19 mouse cellular contexts compared by ENCODE assay signal in the genomic region with DNA sequence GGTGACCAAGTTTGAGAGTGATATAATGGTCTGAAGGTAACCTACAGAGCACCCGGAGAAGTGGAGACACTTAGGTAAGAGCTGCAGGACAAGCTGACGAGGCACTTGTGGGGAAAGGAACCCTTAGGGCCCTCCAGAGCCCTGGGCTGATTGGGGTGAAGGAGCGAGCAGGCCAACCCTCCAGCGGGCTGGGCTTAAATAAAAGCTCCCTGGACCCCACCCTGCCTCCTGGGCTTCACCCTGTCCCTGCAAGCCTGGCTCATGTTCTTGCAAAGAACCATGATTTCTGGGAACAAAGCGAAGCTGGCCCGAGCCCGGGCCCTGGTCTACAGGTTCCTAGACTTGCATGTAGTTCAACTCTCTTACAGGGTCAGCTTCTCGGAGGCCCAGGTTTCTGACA. TPM values are rescaled to one million over a fixed set of nuclear protein-coding genes. Genes with fewer than 3 reads are reported as not detected.
DNase-seq lines count a peak whose midpoint lies in the region; ATAC-seq lines count a peak whose summit lies in the region.
"Had no signal": no experiment of that assay in that cellular context is flagged by ENCODE, and none has a peak within 500 bp of the region (broad histone marks: within the 10 kb centered on the region; RNA-seq: fewer than 3 reads in every experiment).

No protein-coding gene starts in this region.

- no peak for DNase-seq in heart, adult 9 months (ENCODE audit: low spot score in 2 of 2)
- DNase-seq in lung, postnatal 25 days (ENCODE audit: low spot score) = no peak
- DNase-seq in embryonic facial prominence, embryonic 14.5 days (ENCODE audit: low spot score) = no peak
- DNase-seq: adrenal gland, adult 8-10 months; B cell, adult 2 months; cerebellum, adult 11-12 months; cerebellum, postnatal 36 days; gastrocnemius, postnatal 10 days; left cerebral cortex, postnatal 4 days; thymus, adult 2 months had no signal

- no peak overlapping the region for H3K4me2 ChIP-seq in heart, embryonic 15.5 days
- H3K4me2 ChIP-seq in lung, embryonic 15.5 days = no peak overlapping the region
- no peak overlapping the region for H3K4me2 ChIP-seq in embryonic facial prominence, embryonic 14.5 days (ENCODE audit: low read depth, low read length)
- H3K4me2 ChIP-seq in stomach, embryonic 16.5 days (ENCODE audit: low read depth, low read length) = no peak overlapping the region
- H3K4me2 ChIP-seq: liver, embryonic 15.5 days had no signal

- no peaks in the 10 kb centered on the region for H3K27me3 ChIP-seq in heart, embryonic 15.5 days
- H3K27me3 ChIP-seq in lung, embryonic 15.5 days = no peaks in the 10 kb centered on the region
- no peaks in the 10 kb centered on the region for H3K27me3 ChIP-seq in embryonic facial prominence, embryonic 14.5 days (replicated peaks; ENCODE audit: control insufficient read depth, insufficient read depth, low read length)
- no peaks in the 10 kb centered on the region for H3K27me3 ChIP-seq in stomach, embryonic 16.5 days (ENCODE audit: control insufficient read depth, insufficient read depth, low read length)
- H3K27me3 ChIP-seq: liver, embryonic 15.5 days had no signal

- H3K36me3 ChIP-seq in heart, embryonic 15.5 days = no peaks in the 10 kb centered on the region
- no peaks in the 10 kb centered on the region for H3K36me3 ChIP-seq in lung, embryonic 15.5 days
- H3K36me3 ChIP-seq in embryonic facial prominence, embryonic 14.5 days (ENCODE audit: control insufficient read depth, insufficient read depth, low read length) = no peaks in the 10 kb centered on the region
- no peaks in the 10 kb centered on the region for H3K36me3 ChIP-seq in stomach, embryonic 16.5 days (ENCODE audit: control insufficient read depth, insufficient read depth, low read length)
- H3K36me3 ChIP-seq: heart, embryonic 10.5 days; liver, embryonic 15.5 days had no signal

- no peak overlapping the region for H3K9ac ChIP-seq in heart, embryonic 15.5 days
- H3K9ac ChIP-seq in lung, embryonic 15.5 days = no peak overlapping the region
- no peak overlapping the region for H3K9ac ChIP-seq in embryonic facial prominence, embryonic 14.5 days (ENCODE audit: low read depth, low read length)
- H3K9ac ChIP-seq in stomach, embryonic 16.5 days (ENCODE audit: low read length) = peak overlapping the region; percentile 44
- H3K9ac ChIP-seq: liver, embryonic 15.5 days had no signal

- H3K9me3 ChIP-seq in heart, embryonic 15.5 days (replicated peaks) = no peaks in the 10 kb centered on the region
- H3K9me3 ChIP-seq in lung, embryonic 15.5 days = no peaks in the 10 kb centered on the region
- no peaks in the 10 kb centered on the region for H3K9me3 ChIP-seq in embryonic facial prominence, embryonic 14.5 days (ENCODE audit: control insufficient read depth, low read length)
- H3K9me3 ChIP-seq in stomach, embryonic 16.5 days (replicated peaks; ENCODE audit: control insufficient read depth, low read length) = no peaks in the 10 kb centered on the region
- H3K9me3 ChIP-seq: heart, embryonic 10.5 days; liver, embryonic 15.5 days had no signal

- no peak for ATAC-seq in heart, embryonic 15.5 days (replicated peaks; ENCODE audit: insufficient number of reproducible peaks, insufficient read depth, low FRiP score, low read depth)
- ATAC-seq in lung, embryonic 15.5 days (ENCODE audit: borderline replicate concordance, extremely low read depth, low FRiP score, low TSS enrichment) = no peak
- no peak for ATAC-seq in embryonic facial prominence, embryonic 14.5 days (ENCODE audit: low read depth)
- no peak for ATAC-seq in stomach, embryonic 16.5 days (ENCODE audit: insufficient read depth, low FRiP score)
- ATAC-seq in erythroid progenitor cell, adult 5-6 weeks (replicated peaks; ENCODE audit: low FRiP score, poor library complexity, severe bottlenecking) = no peak

- H3K4me3 ChIP-seq in heart, embryonic 15.5 days = no peak overlapping the region
- H3K4me3 ChIP-seq in lung, embryonic 15.5 days = no peak overlapping the region
- H3K4me3 ChIP-seq in embryonic facial prominence, embryonic 14.5 days (ENCODE audit: low read depth, low read length) = no peak overlapping the region
- H3K4me3 ChIP-seq in stomach, embryonic 16.5 days (replicated peaks; ENCODE audit: low read length) = no peak overlapping the region
- H3K4me3 ChIP-seq: heart, embryonic 10.5 days; liver, embryonic 15.5 days had no signal

- peak overlapping the region; percentile 3; the same call in 1 of the 2 replicates for H3K27ac ChIP-seq in heart, embryonic 15.5 days
- H3K27ac ChIP-seq in lung, embryonic 15.5 days = peak overlapping the region; percentile 77
- peak overlapping the region; percentile 18; the same call in 1 of the 2 replicates for H3K27ac ChIP-seq in embryonic facial prominence, embryonic 14.5 days (replicated peaks; ENCODE audit: low read depth, low read length)
- peak overlapping the region; percentile 92 for H3K27ac ChIP-seq in stomach, embryonic 16.5 days (ENCODE audit: low read length)
- H3K27ac ChIP-seq: liver, embryonic 15.5 days had no signal

- H3K4me1 ChIP-seq in heart, embryonic 15.5 days (replicated peaks) = peaks cover 37% of the 10 kb centered on the region
- peaks cover 67% of the 10 kb centered on the region for H3K4me1 ChIP-seq in lung, embryonic 15.5 days
- H3K4me1 ChIP-seq in embryonic facial prominence, embryonic 14.5 days (ENCODE audit: control insufficient read depth, insufficient read depth, low read length) = peaks cover 37% of the 10 kb centered on the region
- H3K4me1 ChIP-seq in stomach, embryonic 16.5 days (ENCODE audit: control insufficient read depth, insufficient read depth, low read length) = peaks cover 57% of the 10 kb centered on the region

- WGBS in heart, embryonic 15.5 days = 77% methylated on average over 8 of the region's 8 CpGs
- WGBS in lung, embryonic 15.5 days = 69% methylated on average over 8 of the region's 8 CpGs
- WGBS in embryonic facial prominence, embryonic 14.5 days = 80% methylated on average over 6 of the region's 8 CpGs
- WGBS in stomach, embryonic 16.5 days = 53% methylated on average over 8 of the region's 8 CpGs

RNA-seq across cellular contexts. Expression of gene Sema4c, which starts 15.4 kb away (rescaled TPM):
- 7.9 and 10.9 TPM in 2 replicates for polyA plus RNA-seq in heart, embryonic 15.5 days (2015; fragmentation: Nextera tagmentation; extraction: Ambion mirVana)
- polyA plus RNA-seq in lung, embryonic 15.5 days (2015; fragmentation: Nextera tagmentation; extraction: Ambion mirVana) = 19.3 and 19.9 TPM in 2 replicates
- 2.3 and 3.8 TPM in 2 replicates for polyA plus RNA-seq in embryonic facial prominence, embryonic 14.5 days (2014; fragmentation: Nextera tagmentation; extraction: Ambion mirVana)
- polyA plus RNA-seq in stomach, embryonic 16.5 days (2015; fragmentation: Nextera tagmentation; extraction: Ambion mirVana) = 10.0 and 10.6 TPM in 2 replicates
- not detected in 2 replicates for total RNA-seq in erythroid progenitor cell, adult 5-6 weeks (2015; ENCODE audit: low replicate concordance)
- total RNA-seq in erythroid progenitor cell, adult 5-6 weeks (2017; ENCODE audit: low replicate concordance) = 0.45 TPM in 1 of 2 replicates, not detected in the other

RNA-seq across cellular contexts. Expression of gene Ankrd39, which starts 26.3 kb away (rescaled TPM):
- polyA plus RNA-seq in heart, embryonic 15.5 days (2015; fragmentation: Nextera tagmentation; extraction: Ambion mirVana) = 27.3 and 30.4 TPM in 2 replicates
- polyA plus RNA-seq in lung, embryonic 15.5 days (2015; fragmentation: Nextera tagmentation; extraction: Ambion mirVana) = 20.3 and 26.0 TPM in 2 replicates
- polyA plus RNA-seq in embryonic facial prominence, embryonic 14.5 days (2014; fragmentation: Nextera tagmentation; extraction: Ambion mirVana) = 19.5 and 20.0 TPM in 2 replicates
- 26.7 and 30.5 TPM in 2 replicates for polyA plus RNA-seq in stomach, embryonic 16.5 days (2015; fragmentation: Nextera tagmentation; extraction: Ambion mirVana)
- total RNA-seq in erythroid progenitor cell, adult 5-6 weeks (2015; ENCODE audit: low replicate concordance) = not detected in 2 replicates
- total RNA-seq in erythroid progenitor cell, adult 5-6 weeks (2017; ENCODE audit: low replicate concordance) = 1.4 and 1.8 TPM in 2 replicates

RNA-seq across cellular contexts. Expression of gene Gm42417, which starts 34.3 kb away (rescaled TPM):
- 0.22 TPM in 1 of 2 replicates, not detected in the other for polyA plus RNA-seq in heart, embryonic 15.5 days (2015; fragmentation: Nextera tagmentation; extraction: Ambion mirVana)
- polyA plus RNA-seq in lung, embryonic 15.5 days (2015; fragmentation: Nextera tagmentation; extraction: Ambion mirVana) = 0.25 TPM in 1 of 2 replicates, not detected in the other
- polyA plus RNA-seq in embryonic facial prominence, embryonic 14.5 days (2014; fragmentation: Nextera tagmentation; extraction: Ambion mirVana) = not detected in 2 replicates
- 1.9 TPM in 1 of 2 replicates, not detected in the other for polyA plus RNA-seq in stomach, embryonic 16.5 days (2015; fragmentation: Nextera tagmentation; extraction: Ambion mirVana)
- 0.42 TPM in 1 of 2 replicates, not detected in the other for total RNA-seq in erythroid progenitor cell, adult 5-6 weeks (2015; ENCODE audit: low replicate concordance)
- 86.5 TPM in 1 of 2 replicates, not detected in the other for total RNA-seq in erythroid progenitor cell, adult 5-6 weeks (2017; ENCODE audit: low replicate concordance)
- total RNA-seq: adrenal gland, adult 8-10 months; left cerebral cortex, postnatal 4 days; megakaryocyte, adult 5-6 weeks; midbrain, postnatal 0 days had no signal
- polyA plus RNA-seq: liver, embryonic 15.5 days; spleen, adult 2 months; thymus, adult 2 months had no signal

RNA-seq across cellular contexts. Expression of gene Ankrd23, which starts 36.8 kb away (rescaled TPM):
- polyA plus RNA-seq in heart, embryonic 15.5 days (2015; fragmentation: Nextera tagmentation; extraction: Ambion mirVana) = 25.3 and 26.7 TPM in 2 replicates
- 12.4 and 15.9 TPM in 2 replicates for polyA plus RNA-seq in lung, embryonic 15.5 days (2015; fragmentation: Nextera tagmentation; extraction: Ambion mirVana)
- 12.3 and 13.2 TPM in 2 replicates for polyA plus RNA-seq in embryonic facial prominence, embryonic 14.5 days (2014; fragmentation: Nextera tagmentation; extraction: Ambion mirVana)
- polyA plus RNA-seq in stomach, embryonic 16.5 days (2015; fragmentation: Nextera tagmentation; extraction: Ambion mirVana) = 18.0 and 21.7 TPM in 2 replicates
- total RNA-seq in erythroid progenitor cell, adult 5-6 weeks (2015; ENCODE audit: low replicate concordance) = 1.7 TPM in 1 of 2 replicates, not detected in the other
- not detected in 2 replicates for total RNA-seq in erythroid progenitor cell, adult 5-6 weeks (2017; ENCODE audit: low replicate concordance)

Comparison
In these comparisons a context has a peak if more than half of its experiments do, and no peak if none do; other contexts are left out.
1. H3K27ac ChIP-seq: peak in every context shown above with its lines; median percentile 92 in stomach, embryonic 16.5 days; 77 in lung, embryonic 15.5 days; 18 in embryonic facial prominence, embryonic 14.5 days; 3 in heart, embryonic 15.5 days.